Mouse (Mus musculus): Measurements from ENCODE around the gene Klk1b27. TPM values are rescaled to one million over a fixed set of nuclear protein-coding genes. Genes with fewer than 3 reads are reported as not detected.
"Not testable (repeated sequence)": the region's sequence is repeated elsewhere in the genome, so short reads cannot be mapped to it uniquely, and the experiment has no call there.

The Klk1b27 gene
- polyA plus RNA-seq (2012), result not detected in 2 replicates

GRCm38 (mm10) chr7:44051990-44052389 lies at the start of gene Klk1b27:
Gene Klk1b27, plus strand, starts transcription at chr7:44052290.
- H3K36me3 ChIP-seq (ENCODE audit: control insufficient read depth); H3K4me1 ChIP-seq (ENCODE audit: control insufficient read depth); H3K27me3 ChIP-seq (ENCODE audit: control insufficient read depth); H3K9me3 ChIP-seq (ENCODE audit: control insufficient read depth, low read length); H3K4me3 ChIP-seq (replicated peaks): not testable (repeated sequence)

- TF ChIP-seq GATA1 (IDR thresholded peaks at IDR 0.05; ENCODE audit: low read length) (no peak), TAL1 (IDR thresholded peaks at IDR 0.05; ENCODE audit: low read length) (no peak)
- Histone ChIP-seq H3K9me3 (ENCODE audit: control insufficient read depth, low read length) (no peaks in the 10 kb centered on the region), H3K27me3 (ENCODE audit: control insufficient read depth) (no peaks in the 10 kb centered on the region), H3K4me1 (ENCODE audit: control insufficient read depth) (no peaks in the 10 kb centered on the region), H3K4me3 (replicated peaks) (no peak overlapping the region), H3K36me3 (ENCODE audit: control insufficient read depth) (no peaks in the 10 kb centered on the region)
Observed at GRCm38 (mm10) chr7:44004847-44005246, 47.2 kb upstream of the Klk1b27 start.

DNA sequence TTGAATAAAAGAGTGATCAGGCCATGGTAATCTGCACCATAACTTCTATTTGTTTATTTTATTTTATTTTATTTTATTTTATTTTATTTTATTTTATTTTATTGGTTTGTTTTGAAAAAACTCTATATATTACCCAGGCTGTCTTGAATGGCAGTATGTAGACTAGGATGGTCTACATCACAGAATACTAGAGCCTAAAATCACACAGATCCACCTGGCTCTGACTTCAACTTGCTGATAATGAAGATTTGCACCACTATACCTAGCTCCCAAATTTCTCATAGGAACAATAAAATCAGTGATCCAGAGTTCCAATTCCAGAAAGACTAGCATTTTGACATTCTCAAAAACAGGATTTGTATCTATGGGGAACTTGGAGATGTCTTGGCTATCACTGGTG lies 40.2 kb upstream of the Klk1b27 start, which contains the start of gene Klk1b26:
Klk1b26 (plus strand) TSS at position 301 of the 400 bp plus-strand sequence.
- H3K36me3 ChIP-seq (ENCODE audit: control insufficient read depth); H3K4me1 ChIP-seq (ENCODE audit: control insufficient read depth); H3K4me3 ChIP-seq (replicated peaks); H3K9me3 ChIP-seq (ENCODE audit: control insufficient read depth, low read length); H3K27me3 ChIP-seq (ENCODE audit: control insufficient read depth): not testable (repeated sequence)

DNA sequence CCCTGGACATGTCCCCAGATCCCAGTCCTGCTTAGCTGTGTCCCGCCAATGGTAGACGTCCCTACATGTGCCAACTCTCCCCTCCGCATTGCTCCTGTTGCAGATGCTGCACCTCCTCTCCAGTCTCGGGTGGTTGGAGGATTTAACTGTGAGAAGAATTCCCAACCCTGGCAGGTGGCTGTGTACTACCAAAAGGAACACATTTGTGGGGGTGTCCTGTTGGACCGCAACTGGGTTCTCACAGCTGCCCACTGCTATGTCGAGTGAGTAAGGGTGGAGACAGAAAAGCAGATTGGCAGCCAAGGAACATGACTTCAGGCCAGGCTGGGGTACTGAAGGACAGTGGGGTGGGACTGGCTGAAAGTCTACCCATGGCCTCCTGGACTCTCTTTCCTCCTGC lies 37.4 kb upstream of the Klk1b27 start:
- H3K36me3 ChIP-seq (ENCODE audit: control insufficient read depth); H3K4me3 ChIP-seq (replicated peaks); H3K27me3 ChIP-seq (ENCODE audit: control insufficient read depth); H3K4me1 ChIP-seq (ENCODE audit: control insufficient read depth); H3K9me3 ChIP-seq (ENCODE audit: control insufficient read depth, low read length): not testable (repeated sequence)

- no peaks in the 10 kb centered on the region for H3K4me1 ChIP-seq (ENCODE audit: control insufficient read depth)
- TF ChIP-seq GATA1 (IDR thresholded peaks at IDR 0.05; ENCODE audit: low read length), result no peak
- TF ChIP-seq TAL1 (IDR thresholded peaks at IDR 0.05; ENCODE audit: low read length), result no peak
- no peaks in the 10 kb centered on the region for H3K27me3 ChIP-seq (ENCODE audit: control insufficient read depth)
- H3K4me3 ChIP-seq (replicated peaks), result no peak overlapping the region
- H3K36me3 ChIP-seq (ENCODE audit: control insufficient read depth), result no peaks in the 10 kb centered on the region
- no peaks in the 10 kb centered on the region for H3K9me3 ChIP-seq (ENCODE audit: control insufficient read depth, low read length)
Observed at GRCm38 (mm10) chr7:44015071-44015470, 37.0 kb upstream of the Klk1b27 start.

- Histone ChIP-seq H3K4me3 (replicated peaks) (no peak overlapping the region), H3K4me1 (ENCODE audit: control insufficient read depth) (no peaks in the 10 kb centered on the region), H3K27me3 (ENCODE audit: control insufficient read depth) (no peaks in the 10 kb centered on the region), H3K36me3 (ENCODE audit: control insufficient read depth) (no peaks in the 10 kb centered on the region), H3K9me3 (ENCODE audit: control insufficient read depth, low read length) (peaks cover 3% of the 10 kb centered on the region; the same call in 1 of the 2 replicates)
- TF ChIP-seq TAL1 (IDR thresholded peaks at IDR 0.05; ENCODE audit: low read length) (no peak), GATA1 (IDR thresholded peaks at IDR 0.05; ENCODE audit: low read length) (no peak)
Observed at GRCm38 (mm10) chr7:44072117-44072516, 20.0 kb downstream of the Klk1b27 start.

- H3K4me3 ChIP-seq (replicated peaks), result no peak overlapping the region
- no peaks in the 10 kb centered on the region for H3K27me3 ChIP-seq (ENCODE audit: control insufficient read depth)
- TF ChIP-seq TAL1 (IDR thresholded peaks at IDR 0.05; ENCODE audit: low read length) (no peak), GATA1 (IDR thresholded peaks at IDR 0.05; ENCODE audit: low read length) (no peak)
Observed at GRCm38 (mm10) chr7:44077703-44078102, 25.6 kb downstream of the Klk1b27 start.

GRCm38 (mm10) chr7:44096111-44096510 lies 44.0 kb downstream of the Klk1b27 start:
- TF ChIP-seq GATA1 (IDR thresholded peaks at IDR 0.05; ENCODE audit: low read length) (no peak), TAL1 (IDR thresholded peaks at IDR 0.05; ENCODE audit: low read length) (no peak)
- Histone ChIP-seq H3K4me1 (ENCODE audit: control insufficient read depth) (no peaks in the 10 kb centered on the region), H3K36me3 (ENCODE audit: control insufficient read depth) (no peaks in the 10 kb centered on the region), H3K9me3 (ENCODE audit: control insufficient read depth, low read length) (no peaks in the 10 kb centered on the region; the same call in 1 of the 2 replicates), H3K4me3 (replicated peaks) (no peak overlapping the region), H3K27me3 (ENCODE audit: control insufficient read depth) (no peaks in the 10 kb centered on the region)

More at GRCm38 (mm10) chr7:44077703-44078102, 25.6 kb downstream of the Klk1b27 start:
- no peaks in the 10 kb centered on the region for H3K4me1 ChIP-seq (ENCODE audit: control insufficient read depth)
- peaks cover 3% of the 10 kb centered on the region; the same call in 1 of the 2 replicates for H3K9me3 ChIP-seq (ENCODE audit: control insufficient read depth, low read length)
- no peaks in the 10 kb centered on the region for H3K36me3 ChIP-seq (ENCODE audit: control insufficient read depth)

- H3K27me3 ChIP-seq (ENCODE audit: control insufficient read depth); H3K9me3 ChIP-seq (ENCODE audit: control insufficient read depth, low read length); H3K4me3 ChIP-seq (replicated peaks); H3K36me3 ChIP-seq (ENCODE audit: control insufficient read depth); H3K4me1 ChIP-seq (ENCODE audit: control insufficient read depth): not testable (repeated sequence)
Observed at GRCm38 (mm10) chr7:44102028-44102427, 49.9 kb downstream of the Klk1b27 start, which contains the start of gene Klk1b21. Gene Klk1b21, plus strand, starts transcription at chr7:44102328.

Other genes starting within 250 kb of the Klk1b27 start
- gene Klk7, start 241.0 kb upstream of the Klk1b27 start, polyA plus RNA-seq (2012), result not detected in 2 replicates
- gene Klk6, start 227.8 kb upstream of the Klk1b27 start, polyA plus RNA-seq (2012), result not detected in 2 replicates
- 0.05 TPM in 1 of 2 replicates, not detected in the other for gene Klk5, start 210.3 kb upstream of the Klk1b27 start, polyA plus RNA-seq (2012)
- not detected in 2 replicates for gene Klk4, start 171.1 kb upstream of the Klk1b27 start, polyA plus RNA-seq (2012)
- not detected in 2 replicates for gene Klk15, start 118.5 kb upstream of the Klk1b27 start, polyA plus RNA-seq (2012)
- not detected in 2 replicates for gene Klk1b8, start 101.6 kb upstream of the Klk1b27 start, polyA plus RNA-seq (2012)
- not detected in 2 replicates for gene Klk1b1, start 85.5 kb upstream of the Klk1b27 start, polyA plus RNA-seq (2012)
- not detected in 2 replicates for gene Klk1b9, start 76.2 kb upstream of the Klk1b27 start, polyA plus RNA-seq (2012)
- not detected in 2 replicates for gene Klk1b11, start 56.4 kb upstream of the Klk1b27 start, polyA plus RNA-seq (2012)
- gene Klk1b26, start 40.1 kb upstream of the Klk1b27 start, polyA plus RNA-seq (2012), result not detected in 2 replicates
- gene Klk1b21, start 50.0 kb downstream of the Klk1b27 start, polyA plus RNA-seq (2012), result not detected in 2 replicates
- gene Klk1b22, start 60.4 kb downstream of the Klk1b27 start, polyA plus RNA-seq (2012), result not detected in 2 replicates
- not detected in 2 replicates for gene Klk1b16, start 84.5 kb downstream of the Klk1b27 start, polyA plus RNA-seq (2012)
- gene Klk1b24, start 135.9 kb downstream of the Klk1b27 start, polyA plus RNA-seq (2012), result not detected in 2 replicates
- not detected in 2 replicates for gene Klk1b3, start 145.9 kb downstream of the Klk1b27 start, polyA plus RNA-seq (2012)
- not detected in 2 replicates for gene Klk1b4, start 155.1 kb downstream of the Klk1b27 start, polyA plus RNA-seq (2012)
- gene Klk1b5, start 163.7 kb downstream of the Klk1b27 start, polyA plus RNA-seq (2012), result not detected in 2 replicates
- not detected in 2 replicates for gene Klk1, start 173.1 kb downstream of the Klk1b27 start, polyA plus RNA-seq (2012)
- not detected in 2 replicates for gene Gm36864, start 183.9 kb downstream of the Klk1b27 start, polyA plus RNA-seq (2012)
- 0.18 TPM in 1 of 2 replicates, not detected in the other for gene 1700028J19Rik, start 194.4 kb downstream of the Klk1b27 start, polyA plus RNA-seq (2012)
- gene 2410002F23Rik, start 194.4 kb downstream of the Klk1b27 start, polyA plus RNA-seq (2012), result 5.6 and 5.9 TPM in 2 replicates
- not detected in 2 replicates for gene Acp4, start 205.1 kb downstream of the Klk1b27 start, polyA plus RNA-seq (2012)
- not detected in 2 replicates for gene Gm15517, start 209.2 kb downstream of the Klk1b27 start, polyA plus RNA-seq (2012)

All from erythroblast, embryonic 14.5 days (primary cell).